Mouse (Mus musculus) lung, adult 2 months (tissue): Measurements from ENCODE around the gene Nup214. TPM values are rescaled to one million over a fixed set of nuclear protein-coding genes. Genes with fewer than 3 reads are reported as not detected.
A peak's percentile ranks its signal among the peaks of the same experiment; 100 is the strongest.

Experiments
- DNase-seq: peaks from one replicate; pipeline ENCODE4 v3.0.0; 2022
- H3K4me1 ChIP-seq: fragments of 200-500 bp; 2 replicates; pipeline ENCODE4 v1.6.1; 2011; ENCODE audit warnings: low read length; ENCODE audit not compliant: control insufficient read depth, insufficient read depth
- H3K4me3 ChIP-seq: fragments of 200-500 bp; replicated peaks from 2 replicates; pipeline ENCODE3; 2011; ENCODE audit warnings: low read depth, mild to moderate bottlenecking, control low read depth, low read length; ENCODE audit errors: extremely low read depth
- CTCF ChIP-seq: fragments of 200-500 bp; IDR thresholded peaks from 2 replicates; pipeline ENCODE4 v1.5.1; 2011; ENCODE audit warnings: mild to moderate bottlenecking, low read length, control low read depth; ENCODE audit not compliant: insufficient read depth
- POLR2A ChIP-seq: fragments of 200-500 bp; IDR thresholded peaks from 2 replicates; pipeline ENCODE4 v1.6.1; 2011; ENCODE audit warnings: low read depth, mild to moderate bottlenecking, control low read depth, low read length, borderline replicate concordance; ENCODE audit errors: extremely low read depth
- WGBS: fragments of 180-500 bp; shearing (Covaris S2); methylation state at CpG from one replicate; pipeline ENCODE4 v1.1.7; 2018; 5-methylcytosine and 5-hydroxymethylcytosine counted together
- polyA plus RNA-seq: library from polyadenylated mRNA; depleted of rRNA; stranded (reverse); fragments of >200 nt; gene quantifications from 2 replicates; pipeline ENCODE4 v1.2.3, GENCODE M21; 2012; rRNA removed

Nup214 gene
- 31.6 and 35.1 TPM in 2 replicates for polyA plus RNA-seq

GRCm38 (mm10) chr2:31974141-31974808, at the start of gene Nup214:
Gene Nup214, plus strand, starts transcription at chr2:31974436.
- peak; percentile 100 for DNase-seq
- under 1% methylated on average over 60 of the region's 60 CpGs for WGBS
- H3K4me3 ChIP-seq, result peak within 1 kb of the TSS; percentile 84
- H3K4me1 ChIP-seq, result peaks cover 7% of the 10 kb centered on the region
- TF ChIP-seq POLR2A, result peak; percentile 67; the same call in 1 of the 2 replicates
- TF ChIP-seq CTCF, result no peak

DNA sequence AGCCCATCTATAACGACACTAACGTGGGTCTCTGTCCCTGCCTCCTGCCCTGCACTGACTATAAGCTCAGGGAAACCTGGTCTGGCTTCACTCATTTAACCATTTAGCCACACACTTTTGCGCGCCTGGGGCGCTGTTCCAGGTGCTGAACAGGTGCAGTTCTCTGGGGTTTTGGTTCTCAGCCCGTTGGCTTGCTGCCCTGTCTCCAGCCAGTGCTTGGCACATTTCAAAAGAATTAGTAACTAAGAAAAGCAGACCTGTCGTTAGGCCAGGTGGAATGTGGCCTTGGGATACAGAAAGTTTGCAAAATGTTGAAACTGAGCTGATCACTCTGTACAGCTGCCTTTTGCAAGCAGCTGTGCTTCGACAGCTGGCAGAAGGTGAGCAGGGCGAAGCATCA, 49.4 kb upstream of the Nup214 start:
- DNase-seq, result peak; percentile 13
- TF ChIP-seq CTCF (no peak), POLR2A (no peak)

GRCm38 (mm10) chr2:31925936-31926335, 48.3 kb upstream of the Nup214 start:
- DNase-seq, result no peak
- TF ChIP-seq POLR2A (no peak), CTCF (no peak)
- 46% methylated on average over 4 of the region's 4 CpGs for WGBS
- Histone ChIP-seq H3K4me3 (no peak overlapping the region), H3K4me1 (no peaks in the 10 kb centered on the region)

More for the DNA sequence above, 49.4 kb upstream of the Nup214 start:
- Histone ChIP-seq H3K4me3 (no peak overlapping the region), H3K4me1 (no peaks in the 10 kb centered on the region)
- WGBS, result 30% methylated on average over 9 of the region's 9 CpGs

DNA sequence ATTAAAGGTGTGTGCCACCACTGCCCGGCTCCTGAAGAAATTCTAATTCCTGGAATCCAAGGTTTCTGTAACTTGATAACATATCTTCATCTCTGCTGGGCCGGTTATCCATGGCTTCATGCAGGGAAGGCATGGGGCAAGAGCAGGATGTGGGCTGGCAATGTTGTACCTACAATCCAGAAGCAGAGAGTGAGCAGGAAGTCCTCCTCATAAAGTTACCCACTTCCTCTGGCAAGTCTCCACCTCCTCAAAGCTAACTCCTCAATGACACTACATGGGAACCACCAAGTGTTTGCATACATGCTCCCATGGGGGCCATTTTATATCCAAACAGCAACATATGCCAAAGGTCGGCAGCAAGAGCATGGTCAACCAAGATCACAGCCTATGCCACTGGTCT, 44.6 kb upstream of the Nup214 start:
- no peak overlapping the region for H3K4me3 ChIP-seq
- TF ChIP-seq POLR2A (no peak), CTCF (no peak)
- 55% methylated on average over 3 of the region's 3 CpGs for WGBS
- DNase-seq, result no peak
- H3K4me1 ChIP-seq, result no peaks in the 10 kb centered on the region

DNA sequence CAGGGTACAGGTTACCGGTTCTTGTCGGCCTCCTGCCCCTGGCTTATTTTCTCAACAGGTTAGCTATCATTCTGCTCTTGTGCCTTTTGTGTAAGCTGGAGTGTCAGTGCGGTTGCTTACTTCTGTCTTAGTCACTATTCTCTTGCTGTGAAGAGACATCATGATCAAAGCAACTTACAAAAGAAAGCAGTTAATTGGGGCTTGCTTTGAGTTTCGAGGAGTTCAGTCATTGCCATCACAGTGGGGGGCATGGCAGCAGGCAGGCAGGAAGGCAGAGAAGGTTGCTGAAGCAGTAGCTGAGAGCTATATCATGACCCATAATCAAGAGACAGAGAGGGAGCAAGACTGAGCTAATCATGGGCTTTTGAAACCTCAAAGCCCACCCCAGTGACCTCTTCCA, 39.7 kb upstream of the Nup214 start:
- H3K4me1 ChIP-seq, result no peaks in the 10 kb centered on the region
- TF ChIP-seq POLR2A (no peak), CTCF (no peak)
- DNase-seq, result no peak

DNA sequence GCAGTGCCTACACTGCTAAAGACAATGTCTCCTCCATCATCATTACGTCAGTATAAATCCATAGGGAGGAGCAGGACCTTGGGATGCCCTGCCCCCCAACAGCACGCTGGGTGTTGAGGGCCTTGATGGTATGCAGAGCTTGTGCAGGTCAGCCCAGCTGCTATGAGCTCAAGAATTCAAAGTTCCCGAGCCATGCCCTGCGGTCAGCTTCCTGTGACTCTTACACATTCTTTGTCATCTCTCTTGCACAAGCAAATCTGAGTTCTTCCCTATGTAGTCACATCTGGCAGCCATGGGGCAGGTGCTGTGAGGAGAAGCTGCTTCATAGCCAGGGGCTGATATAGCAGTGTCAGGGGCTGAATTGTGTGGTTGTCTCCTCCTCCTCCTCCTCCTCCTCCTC, 39.2 kb upstream of the Nup214 start:
- no peak for DNase-seq
- H3K4me3 ChIP-seq, result no peak overlapping the region
- WGBS, result 33% methylated on average over 4 of the region's 4 CpGs
- TF ChIP-seq POLR2A, result no peak
- no peak for TF ChIP-seq CTCF
- no peaks in the 10 kb centered on the region for H3K4me1 ChIP-seq

More for the DNA sequence above, 39.7 kb upstream of the Nup214 start:
- 63% methylated on average over 4 of the region's 4 CpGs for WGBS
- H3K4me3 ChIP-seq, result no peak overlapping the region

- no peak for DNase-seq
- WGBS, result 67% methylated on average over 1 of the region's 1 CpGs
- Histone ChIP-seq H3K4me1 (no peaks in the 10 kb centered on the region), H3K4me3 (no peak overlapping the region)
- TF ChIP-seq CTCF, result no peak
- no peak for TF ChIP-seq POLR2A
These were observed 35.9 kb upstream of the Nup214 start for GRCm38 (mm10) chr2:31938298-31938697.

- TF ChIP-seq POLR2A (no peak), CTCF (no peak)
- Histone ChIP-seq H3K4me3 (no peak overlapping the region), H3K4me1 (no peaks in the 10 kb centered on the region)
- no peak for DNase-seq
- WGBS, result 64% methylated on average over 4 of the region's 4 CpGs
These were observed 31.2 kb upstream of the Nup214 start for GRCm38 (mm10) chr2:31943011-31943410.

DNA sequence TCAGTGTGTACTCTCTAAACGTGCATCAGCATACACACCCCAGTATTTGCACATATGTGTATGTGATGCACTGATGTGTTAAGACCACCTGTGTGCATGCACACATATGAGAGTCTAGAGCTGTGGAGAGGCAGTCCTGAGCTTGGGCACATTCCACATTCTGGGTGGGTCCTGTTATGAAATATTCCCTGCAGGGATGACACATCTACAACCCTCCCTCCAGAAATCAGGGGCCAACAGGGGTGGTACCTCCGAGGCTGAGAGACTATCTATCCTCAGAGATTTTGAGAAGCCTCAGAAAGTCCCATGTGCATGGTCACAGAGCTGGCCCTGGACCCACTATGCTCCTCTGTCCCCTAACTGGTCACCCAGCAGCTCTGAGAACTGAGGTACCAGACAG, 28.7 kb upstream of the Nup214 start:
- Histone ChIP-seq H3K4me3 (no peak overlapping the region), H3K4me1 (0 out of 2 replicates have a peak, but pooled peaks cover 4% of the 10 kb centered on the region)
- no peak for DNase-seq
- WGBS, result 77% methylated on average over 2 of the region's 2 CpGs
- TF ChIP-seq CTCF, result no peak

DNA sequence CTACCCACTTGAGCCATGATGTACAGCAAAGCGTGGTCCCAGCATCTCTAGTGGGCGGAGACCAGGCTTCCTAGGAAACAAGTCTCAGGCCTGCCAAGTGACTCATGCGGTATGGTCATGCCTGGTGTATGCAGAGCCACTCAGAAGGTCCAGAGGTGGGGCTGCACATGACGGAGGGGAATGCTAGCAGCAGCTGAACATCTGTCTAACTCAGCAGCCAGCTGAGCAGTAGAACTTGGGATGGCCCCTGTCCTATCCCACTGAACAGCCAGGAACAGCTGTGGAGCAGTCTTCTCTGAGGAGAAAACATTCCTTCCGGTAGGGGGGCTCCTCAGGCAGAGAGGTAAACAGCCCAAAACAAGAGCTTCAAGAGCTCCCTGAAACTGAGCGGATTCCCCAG, 25.8 kb upstream of the Nup214 start:
- H3K4me1 ChIP-seq, result 0 out of 2 replicates have a peak, but pooled peaks cover 4% of the 10 kb centered on the region
- H3K4me3 ChIP-seq, result no peak overlapping the region
- 63% methylated on average over 6 of the region's 6 CpGs for WGBS
- DNase-seq, result no peak
- no peak for TF ChIP-seq POLR2A
- no peak for TF ChIP-seq CTCF

DNA sequence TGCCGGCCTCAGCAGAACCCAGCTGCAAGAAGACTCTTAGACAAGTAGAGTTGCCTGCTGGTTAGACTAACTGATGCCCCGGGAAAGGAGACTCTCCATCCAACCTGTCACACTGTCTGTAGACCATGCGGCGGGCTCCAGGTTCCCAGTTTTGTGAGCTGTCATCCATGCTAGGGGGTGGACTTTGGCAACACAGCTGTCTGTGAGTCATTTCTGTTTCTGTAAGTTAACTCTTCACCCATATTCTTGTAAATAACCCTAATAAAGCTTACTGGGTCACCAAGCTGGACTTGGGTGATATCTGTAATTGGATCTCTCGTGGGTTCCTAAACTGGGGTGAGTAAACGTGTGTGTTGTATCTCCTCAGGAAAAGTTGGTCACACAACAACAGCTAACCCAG, 25.4 kb upstream of the Nup214 start:
- Histone ChIP-seq H3K4me1 (0 out of 2 replicates have a peak, but pooled peaks cover 4% of the 10 kb centered on the region), H3K4me3 (no peak overlapping the region)
- WGBS, result 71% methylated on average over 6 of the region's 6 CpGs
- TF ChIP-seq POLR2A (no peak), CTCF (no peak)
- DNase-seq, result no peak
